Comparison of ENCODE assay signal across 18 mouse cellular contexts in genomic region chr12:110539798-110540197, GRCm38 (mm10).
DNase-seq lines count a peak whose midpoint lies in the region; ATAC-seq and TF ChIP-seq lines count a peak whose summit lies in the region.
"Had no signal": no experiment of that assay in that cellular context is flagged by ENCODE, and none has a peak within 500 bp of the region (broad histone marks: within the 10 kb centered on the region; RNA-seq: fewer than 3 reads in every experiment).

No protein-coding gene starts in this region.

- TF ChIP-seq CTCF in layer of hippocampus, adult 2 months (conservative IDR thresholded peaks at IDR 0.05): no peak

- H3K36me3 ChIP-seq in heart, embryonic 12.5 days: peaks cover 17% of the 10 kb centered on the region; the same call in 1 of the 2 replicates
- H3K36me3 ChIP-seq: liver, embryonic 13.5 days had no signal

- no peak overlapping the region for H3K4me2 ChIP-seq in heart, embryonic 12.5 days
- H3K4me2 ChIP-seq: forebrain, embryonic 12.5 days; hindbrain, embryonic 12.5 days; liver, embryonic 13.5 days; lung, embryonic 14.5 days; neural tube, embryonic 13.5 days had no signal

- H3K27me3 ChIP-seq in heart, embryonic 12.5 days (replicated peaks): no peaks in the 10 kb centered on the region
- H3K27me3 ChIP-seq: forebrain, embryonic 12.5 days; hindbrain, embryonic 12.5 days; liver, embryonic 13.5 days; neural tube, embryonic 13.5 days had no signal

- ATAC-seq in heart, embryonic 12.5 days (ENCODE audit: insufficient number of reproducible peaks, low FRiP score): no peak
- peak; percentile 71 for ATAC-seq in CD4-positive, CD25-positive, alpha-beta regulatory T cell, adult 4 months

- no peak overlapping the region for H3K27ac ChIP-seq in heart, embryonic 12.5 days (ENCODE audit: poor library complexity, severe bottlenecking)
- peak overlapping the region; percentile 9 for H3K27ac ChIP-seq in layer of hippocampus, adult 2 months
- H3K27ac ChIP-seq: forebrain, embryonic 12.5 days; hindbrain, embryonic 12.5 days; liver, embryonic 13.5 days; macrophage; midbrain, embryonic 10.5 days; neural tube, embryonic 13.5 days had no signal

- 88% methylated on average over 9 of the region's 9 CpGs for WGBS in heart, embryonic 12.5 days

- peaks cover 11% of the 10 kb centered on the region for H3K4me1 ChIP-seq in heart, embryonic 12.5 days (replicated peaks)
- H3K4me1 ChIP-seq: forebrain, embryonic 12.5 days had no signal

- H3K9me3 ChIP-seq in heart, embryonic 12.5 days (replicated peaks): no peaks in the 10 kb centered on the region
- H3K9me3 ChIP-seq: forebrain, embryonic 12.5 days; hindbrain, embryonic 12.5 days; liver, embryonic 13.5 days; midbrain, embryonic 10.5 days; neural tube, embryonic 13.5 days had no signal

- DNase-seq in heart, adult 11 months: peak; percentile 77
- no peak for DNase-seq in layer of hippocampus, adult 2 months (ENCODE audit: low spot score in 2 of 2)
- DNase-seq in layer of hippocampus, adult 8-10 months (ENCODE audit: low spot score in 2 of 2): no peak
- DNase-seq in naive thymus-derived CD4-positive, alpha-beta T cell, adult 2 months (ENCODE audit: low read depth): peak; percentile 39
- no peak for DNase-seq in neural tube, embryonic 10.5 days (ENCODE audit: extremely low spot score, low spot score)
- DNase-seq: cerebellum, adult 9-10 months; kidney, postnatal 4 days; liver, embryonic 13.5 days; lung, embryonic 14.5 days; right cerebral cortex, adult 18-20 months; thymus, adult 18-20 months had no signal

- H3K9ac ChIP-seq in heart, embryonic 12.5 days: no peak overlapping the region
- H3K9ac ChIP-seq: forebrain, embryonic 12.5 days; hindbrain, embryonic 12.5 days; liver, embryonic 13.5 days; lung, embryonic 14.5 days; neural tube, embryonic 13.5 days had no signal

- no peak overlapping the region for H3K4me3 ChIP-seq in heart, embryonic 12.5 days
- no peak overlapping the region for H3K4me3 ChIP-seq in layer of hippocampus, adult 2 months
- H3K4me3 ChIP-seq: forebrain, embryonic 12.5 days; hindbrain, embryonic 12.5 days; liver, embryonic 13.5 days; midbrain, embryonic 10.5 days; neural tube, embryonic 13.5 days had no signal

Comparison
In these comparisons a context has a peak if more than half of its experiments do, and no peak if none do; other contexts are left out.
1. DNase-seq: peak in heart, adult 11 months (single experiment) and naive thymus-derived CD4-positive, alpha-beta T cell, adult 2 months (single experiment); none in layer of hippocampus, adult 2 months (0 of 2), layer of hippocampus, adult 8-10 months (0 of 2) and neural tube, embryonic 10.5 days (single experiment).